Mouse (Mus musculus) liver, embryonic 12.5 days (tissue): Measurements from ENCODE around the gene Gna12. TPM values are rescaled to one million over a fixed set of nuclear protein-coding genes. Genes with fewer than 3 reads are reported as not detected.

ENCODE experiments used
- ATAC-seq: fragments of 200-750 bp; cut with Nextera tagmentation; 2 replicates; pipeline ENCODE4 v1.8.0; 2017; ENCODE audit warnings: moderate number of reproducible peaks, mild to moderate bottlenecking, moderate library complexity
- H3K27ac ChIP-seq: fragments of 300-500 bp; sonication (generic); 2 replicates; pipeline ENCODE4 v1.5.1; 2016; ENCODE audit warnings: mild to moderate bottlenecking
- H3K27me3 ChIP-seq: fragments of 300-500 bp; sonication (generic); replicated peaks from 2 replicates; pipeline ENCODE4 v1.6.1; 2016; ENCODE audit warnings: mild to moderate bottlenecking, moderate library complexity
- H3K36me3 ChIP-seq: fragments of 300-500 bp; sonication (generic); 2 replicates; pipeline ENCODE4 v1.6.1; 2016; ENCODE audit warnings: mild to moderate bottlenecking, moderate library complexity
- H3K4me1 ChIP-seq: fragments of 300-500 bp; sonication (generic); 2 replicates; pipeline ENCODE4 v1.6.1; 2016
- H3K4me2 ChIP-seq: fragments of 300-500 bp; sonication (generic); 2 replicates; pipeline ENCODE4 v1.6.1; 2016; ENCODE audit warnings: mild to moderate bottlenecking, moderate library complexity
- H3K4me3 ChIP-seq: fragments of 300-500 bp; sonication (generic); 2 replicates; pipeline ENCODE4 v1.5.1; 2016; ENCODE audit warnings: mild to moderate bottlenecking, moderate library complexity
- H3K9ac ChIP-seq: fragments of 300-500 bp; sonication (generic); 2 replicates; pipeline ENCODE4 v1.6.1; 2016; ENCODE audit warnings: mild to moderate bottlenecking, moderate library complexity
- H3K9me3 ChIP-seq: fragments of 300-500 bp; sonication (generic); replicated peaks from 2 replicates; pipeline ENCODE4 v1.6.1; 2016; ENCODE audit warnings: mild to moderate bottlenecking, moderate library complexity
- WGBS: fragments of 180-500 bp; shearing (Covaris S2); methylation state at CpG from one replicate; pipeline ENCODE4 v1.1.7; 2016; ENCODE audit not compliant: insufficient replicate concordance; 5-methylcytosine and 5-hydroxymethylcytosine counted together
- polyA plus RNA-seq: library from polyadenylated mRNA; unstranded; fragments of >200 nt; fragmentation: Nextera tagmentation; extraction: Ambion mirVana; gene quantifications from 2 replicates; pipeline ENCODE4 v1.2.1, GENCODE M21; 2016

Gna12 gene
- polyA plus RNA-seq, 1 experiment from 2014 or later = 33.8 TPM

DNA sequence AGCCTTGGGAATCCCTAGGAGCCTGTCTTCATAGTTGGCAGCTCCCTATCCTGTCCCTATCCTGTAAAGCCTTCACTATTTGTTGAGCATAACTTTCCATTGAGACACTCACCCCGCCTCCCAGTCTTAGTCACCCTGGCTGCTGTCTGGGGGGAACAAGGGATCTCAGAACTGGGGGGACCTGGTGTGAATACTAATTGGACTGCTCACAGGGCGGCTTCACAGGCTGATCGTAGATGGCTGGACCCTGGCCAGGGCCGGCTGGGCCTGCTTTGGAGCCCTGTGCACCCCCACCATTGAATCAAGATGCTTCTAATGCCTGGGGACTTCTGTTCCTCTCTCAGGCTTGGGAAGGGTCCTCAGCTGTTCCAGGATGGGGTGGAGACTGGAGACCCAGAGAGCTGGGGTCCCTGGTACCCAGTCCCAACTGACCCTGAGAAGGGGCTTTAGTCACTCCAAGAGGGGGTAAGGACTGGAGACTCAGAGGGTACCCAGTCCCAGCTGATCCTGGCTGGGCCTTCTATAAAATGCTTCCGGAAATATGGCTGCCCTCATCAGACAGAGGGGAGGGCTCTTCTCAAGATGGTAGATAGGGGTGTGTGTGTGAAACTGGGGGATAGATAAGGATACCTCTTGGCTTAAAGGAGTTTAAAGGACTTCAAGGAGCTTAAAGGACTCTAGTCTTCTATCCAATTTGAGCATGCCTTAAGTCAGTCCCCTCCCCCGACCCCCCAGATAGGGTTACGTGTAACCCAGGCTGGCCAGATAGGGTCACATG lies 104.0 kb downstream of the Gna12 start:
- H3K9ac ChIP-seq = no peak overlapping the region
- H3K27ac ChIP-seq = no peak overlapping the region
- H3K4me3 ChIP-seq = no peak overlapping the region
- H3K9me3 ChIP-seq = no peaks in the 10 kb centered on the region
- H3K36me3 ChIP-seq = no peaks in the 10 kb centered on the region
- H3K4me2 ChIP-seq = no peak overlapping the region
- H3K4me1 ChIP-seq = peaks cover 18% of the 10 kb centered on the region
- H3K27me3 ChIP-seq = peaks cover 7% of the 10 kb centered on the region
- 66% methylated on average over 7 of the region's 7 CpGs for WGBS
- no peak for ATAC-seq

DNA sequence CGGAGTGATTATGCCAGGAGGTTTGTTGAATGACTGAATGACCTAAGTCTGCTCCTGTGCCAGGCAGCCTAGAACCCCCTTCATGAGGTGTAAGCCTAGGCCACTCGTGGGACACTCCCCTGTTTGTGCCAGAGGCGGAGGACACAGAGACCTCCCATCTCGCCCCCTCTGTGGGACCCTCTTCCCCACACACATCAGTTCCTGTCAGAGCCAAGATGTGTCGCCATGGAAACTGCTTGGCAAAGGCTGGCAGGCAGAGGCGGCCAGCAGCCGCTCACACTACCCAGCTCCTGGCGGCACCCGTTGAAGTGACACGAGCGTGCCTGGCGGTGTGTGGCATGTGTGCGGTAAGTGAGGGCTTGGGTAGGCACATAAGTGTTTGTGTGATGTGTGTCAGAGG lies 106.4 kb downstream of the Gna12 start, which contains the start of gene Amz1:
Gene Amz1 (plus strand): TSS at position 306 of the 400 bp plus-strand sequence.
- Histone ChIP-seq H3K9me3 (no peaks in the 10 kb centered on the region), H3K27ac (no peak within 1 kb of the TSS), H3K4me1 (peaks cover 18% of the 10 kb centered on the region), H3K9ac (no peak within 1 kb of the TSS), H3K27me3 (peaks cover 7% of the 10 kb centered on the region), H3K4me2 (no peak within 1 kb of the TSS), H3K36me3 (peaks cover 9% of the 10 kb centered on the region), H3K4me3 (no peak within 1 kb of the TSS)
- no peak for ATAC-seq
- 78% methylated on average over 13 of the region's 13 CpGs for WGBS

DNA sequence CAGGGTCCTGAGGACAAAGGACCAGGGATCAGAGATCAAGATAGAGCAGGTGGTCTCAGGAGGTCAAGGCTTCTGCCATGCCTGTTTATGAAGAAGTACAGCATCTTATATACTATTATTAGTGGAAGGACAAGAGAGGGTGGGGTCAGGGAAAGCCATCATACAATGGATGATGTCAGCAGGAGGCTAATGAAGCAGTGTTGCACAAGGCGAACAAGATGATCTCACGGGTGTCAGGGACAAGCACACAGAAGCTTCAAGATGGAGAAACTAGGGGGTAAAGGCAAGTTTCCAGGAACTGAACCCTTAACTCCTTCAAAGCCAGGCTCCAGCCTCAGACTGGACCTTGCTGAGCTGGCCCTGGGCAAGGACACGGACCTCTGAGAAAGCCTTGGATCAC lies 108.1 kb downstream of the Gna12 start:
- Histone ChIP-seq H3K9me3 (no peaks in the 10 kb centered on the region), H3K4me2 (no peak overlapping the region), H3K27me3 (peaks cover 7% of the 10 kb centered on the region), H3K4me1 (peaks cover 13% of the 10 kb centered on the region), H3K27ac (no peak overlapping the region), H3K9ac (no peak overlapping the region), H3K36me3 (peaks cover 26% of the 10 kb centered on the region), H3K4me3 (no peak overlapping the region)
- WGBS = 60% methylated on average over 3 of the region's 3 CpGs
- ATAC-seq = no peak

DNA sequence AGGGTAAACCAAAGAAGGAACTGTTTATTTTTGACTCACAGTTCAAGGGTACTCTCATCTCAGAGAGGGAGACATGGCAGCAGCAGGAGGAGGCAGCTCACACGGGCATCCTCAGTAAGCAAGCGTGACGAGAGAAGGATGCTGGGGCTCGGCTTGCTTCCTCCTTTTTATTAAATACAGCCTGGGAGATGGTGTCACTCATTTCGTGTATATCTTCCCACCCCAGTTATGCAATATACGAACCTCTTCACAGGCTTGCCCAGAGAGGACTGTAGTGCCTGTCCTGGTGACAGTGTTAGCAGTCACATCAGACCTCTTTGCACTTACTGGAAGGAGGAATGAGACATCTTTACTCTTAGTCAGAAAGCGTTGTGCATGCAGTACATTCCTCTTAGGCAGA lies 109.5 kb downstream of the Gna12 start:
- H3K27ac ChIP-seq = no peak overlapping the region
- WGBS = 43% methylated on average over 7 of the region's 7 CpGs
- ATAC-seq = no peak
- peaks cover 7% of the 10 kb centered on the region for H3K27me3 ChIP-seq
- no peak overlapping the region for H3K4me2 ChIP-seq
- H3K9ac ChIP-seq = no peak overlapping the region
- no peaks in the 10 kb centered on the region for H3K4me1 ChIP-seq
- H3K4me3 ChIP-seq = no peak overlapping the region
- peaks cover 39% of the 10 kb centered on the region for H3K36me3 ChIP-seq
- no peaks in the 10 kb centered on the region for H3K9me3 ChIP-seq

DNA sequence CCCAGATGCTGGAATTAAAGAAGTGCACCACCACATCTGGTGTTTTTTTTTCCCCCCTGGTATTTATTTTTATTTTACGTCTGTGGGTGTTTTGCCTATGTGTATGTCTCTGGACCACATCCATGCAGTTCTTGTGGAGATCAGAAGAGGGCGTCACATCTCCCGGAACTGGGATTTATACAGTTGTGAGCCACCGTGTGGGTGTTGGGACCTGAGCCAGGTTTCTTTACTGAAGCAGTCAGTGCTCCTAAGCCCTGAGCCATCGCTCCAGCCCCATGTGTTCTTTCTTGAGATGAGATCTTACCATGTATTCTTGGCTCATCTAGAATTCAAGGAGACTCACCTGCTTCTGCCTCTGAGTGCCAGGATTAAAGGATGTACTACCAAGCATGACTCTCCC lies 119.2 kb downstream of the Gna12 start:
- Histone ChIP-seq H3K4me1 (peaks cover 10% of the 10 kb centered on the region), H3K27ac (no peak overlapping the region), H3K27me3 (no peaks in the 10 kb centered on the region), H3K9me3 (no peaks in the 10 kb centered on the region), H3K4me3 (no peak overlapping the region), H3K36me3 (peaks cover 85% of the 10 kb centered on the region), H3K4me2 (no peak overlapping the region), H3K9ac (no peak overlapping the region)
- no peak for ATAC-seq
- WGBS = 70% methylated on average over 5 of the region's 5 CpGs

DNA sequence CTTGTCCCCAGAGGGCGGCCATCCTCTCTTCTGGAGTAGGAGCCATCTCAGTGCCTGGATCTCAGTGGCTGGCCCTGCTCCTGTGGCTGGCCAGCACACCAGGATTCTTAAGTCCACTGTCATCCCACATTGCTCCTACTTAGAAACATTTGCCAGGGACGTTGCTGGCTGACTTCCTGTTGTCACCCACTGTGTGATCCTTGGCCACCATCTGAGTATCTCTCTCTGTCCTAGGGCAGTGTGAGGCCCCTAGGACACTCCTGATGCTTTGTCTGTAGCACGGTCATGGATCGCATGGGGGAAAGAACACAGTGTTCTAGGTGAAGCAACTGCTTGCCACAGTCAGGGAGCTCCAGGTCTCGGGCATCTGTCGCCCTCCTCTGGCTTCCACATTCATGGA lies 119.9 kb downstream of the Gna12 start:
- Histone ChIP-seq H3K27me3 (no peaks in the 10 kb centered on the region), H3K36me3 (peaks cover 80% of the 10 kb centered on the region), H3K4me3 (no peak overlapping the region), H3K4me2 (no peak overlapping the region), H3K4me1 (peaks cover 17% of the 10 kb centered on the region), H3K9me3 (no peaks in the 10 kb centered on the region), H3K27ac (no peak overlapping the region), H3K9ac (no peak overlapping the region)
- 77% methylated on average over 6 of the region's 6 CpGs for WGBS
- no peak for ATAC-seq

Other genes with a start within 250 kb of the Gna12 start
- 7.4 and 8.3 TPM in 2 replicates for gene Lfng, start 223.1 kb downstream of the Gna12 start, polyA plus RNA-seq
- gene Ttyh3, start 181.4 kb downstream of the Gna12 start, polyA plus RNA-seq = 13.0 and 15.6 TPM in 2 replicates
- 7.0 and 7.9 TPM in 2 replicates for gene Iqce, start 128.1 kb downstream of the Gna12 start, polyA plus RNA-seq
- 10.6 and 12.2 TPM in 2 replicates for gene Brat1, start 125.4 kb downstream of the Gna12 start, polyA plus RNA-seq
- gene Amz1, start 106.3 kb downstream of the Gna12 start, polyA plus RNA-seq = 0.99 and 1.2 TPM in 2 replicates
- gene Card11, start 170.2 kb upstream of the Gna12 start, polyA plus RNA-seq = 0.10 and 0.33 TPM in 2 replicates